Mouse (Mus musculus) heart, postnatal 0 days (tissue): ENCODE measurements at regions not wholly inside any gene's neighbourhood (a gene's known extent, or its start where the extent isn't known, plus 50 kb on each side); places are given as distances from the start of the nearest gene placed in this dataset.

Source experiments
- CTCF ChIP-seq: IDR thresholded peaks from 2 replicates; pipeline ENCODE4 v1.5.1; 2016; ENCODE audit warnings: antibody characterized with exemption, control low read depth, low read depth
- EP300 ChIP-seq: IDR thresholded peaks from 2 replicates; pipeline ENCODE4 v1.6.1; 2016; ENCODE audit warnings: antibody characterized with exemption, low read depth

- TF ChIP-seq CTCF, result no peak
- no peak for TF ChIP-seq EP300
Measured at GRCm38 (mm10) chr4:9994466-9994865, 879.8 kb upstream of the 2610301B20Rik start.
